Mouse (Mus musculus) megakaryocyte, adult 5-6 weeks (primary cell): ENCODE data around the gene Ccdc30. TPM values are rescaled to one million over a fixed set of nuclear protein-coding genes. Genes with fewer than 3 reads are reported as not detected.
"Not testable (repeated sequence)": the region's sequence is repeated elsewhere in the genome, so short reads cannot be mapped to it uniquely, and the experiment has no call there.

ENCODE experiments used
- ATAC-seq: 2 replicates; pipeline ENCODE4 v1.8.0; 2016; ENCODE audit warnings: mild to moderate bottlenecking, inconsistent platforms; ENCODE audit not compliant: poor library complexity, severe bottlenecking
- total RNA-seq, 2 experiments: library from RNA; stranded (forward) in 1 of 2; stranded (reverse) in 1 of 2; fragments of 153-499, 151-499 nt in 1 of 2; fragments of 221-1000, 200-1000 nt in 1 of 2; gene quantifications; 2 replicates each; pipeline versions ENCODE4 v1.2.3 to v1.2.4; 2015 to 2017

Gene Ccdc30
- total RNA-seq, 2 experiments from 2014 or later = not detected

DNA sequence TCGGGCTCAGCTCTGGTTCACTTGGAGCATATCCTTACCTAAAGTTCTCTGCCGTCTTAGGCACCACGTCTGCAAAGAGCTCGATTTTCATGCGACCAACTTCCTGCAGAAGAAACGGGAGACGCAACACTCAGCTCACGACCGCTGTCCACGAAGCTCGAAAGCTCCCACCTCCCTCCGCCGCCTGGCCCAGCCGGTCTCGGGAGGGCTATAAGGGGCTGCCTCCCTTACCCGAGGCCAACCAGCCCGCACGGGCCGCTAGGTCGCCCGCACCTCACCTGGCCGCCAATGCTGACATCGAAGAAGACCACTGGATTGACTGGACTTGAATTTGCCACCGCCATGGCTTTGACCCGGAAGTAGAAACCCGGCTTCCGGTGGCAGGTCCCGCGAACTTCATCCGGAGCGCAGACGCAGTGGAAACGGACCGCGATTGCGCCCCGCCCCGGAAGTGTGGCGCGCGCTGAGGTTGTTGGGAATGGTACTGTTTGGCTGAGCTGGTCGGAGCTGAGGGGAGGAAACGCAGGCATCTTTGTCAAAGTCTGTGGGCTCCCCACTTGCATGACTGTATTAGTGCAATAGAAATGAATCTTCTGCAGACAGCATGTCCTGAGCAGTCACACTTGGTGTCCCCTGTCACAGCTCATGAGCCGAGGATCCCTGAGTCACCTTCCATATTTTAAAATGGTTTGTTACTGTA lies 95.0 kb downstream of the Ccdc30 start, which contains the start of gene Ppih:
Gene Ppih (minus strand): TSS at position 416 of the 700 bp plus-strand sequence.
- ATAC-seq = peak; percentile 99

DNA sequence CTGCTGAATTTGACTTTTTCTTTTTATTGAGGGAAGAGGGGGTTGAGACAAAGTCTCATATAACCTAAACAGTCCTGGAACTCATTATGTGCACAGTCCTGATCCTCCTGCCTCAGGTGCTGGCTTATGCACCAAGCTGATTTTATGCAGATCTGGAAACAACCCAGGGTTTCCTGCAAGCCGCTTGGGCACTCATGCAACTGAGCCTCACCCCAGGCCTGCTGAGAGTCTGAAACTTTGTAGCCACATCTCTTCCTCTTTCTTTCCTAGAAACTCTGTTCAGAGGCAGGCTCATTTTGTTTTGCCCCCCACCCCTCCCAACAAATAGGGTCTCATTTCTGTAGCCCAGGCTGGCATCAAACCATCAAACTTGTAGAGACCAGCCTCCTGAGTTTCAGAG lies 101.6 kb downstream of the Ccdc30 start:
- ATAC-seq = no peak

DNA sequence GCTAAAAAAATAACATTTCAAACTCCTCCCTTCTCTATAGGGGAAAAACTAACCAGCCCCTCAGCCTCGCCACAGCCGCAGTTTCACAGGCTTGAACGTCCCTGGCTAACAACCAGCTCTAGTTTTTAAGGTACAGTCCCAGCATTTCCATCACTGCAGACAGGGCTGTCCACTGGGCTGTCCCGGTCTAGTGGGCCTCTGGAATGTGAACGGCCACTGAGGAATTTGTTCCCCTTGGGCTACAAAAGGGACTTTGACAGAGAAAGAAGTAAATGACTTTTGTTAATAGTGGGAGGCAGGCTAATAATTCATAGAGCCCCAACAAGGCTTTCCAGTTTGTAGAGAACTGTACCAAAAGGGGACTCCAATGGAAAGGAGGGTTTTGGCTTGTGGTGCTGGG lies 109.9 kb downstream of the Ccdc30 start:
- no peak for ATAC-seq

DNA sequence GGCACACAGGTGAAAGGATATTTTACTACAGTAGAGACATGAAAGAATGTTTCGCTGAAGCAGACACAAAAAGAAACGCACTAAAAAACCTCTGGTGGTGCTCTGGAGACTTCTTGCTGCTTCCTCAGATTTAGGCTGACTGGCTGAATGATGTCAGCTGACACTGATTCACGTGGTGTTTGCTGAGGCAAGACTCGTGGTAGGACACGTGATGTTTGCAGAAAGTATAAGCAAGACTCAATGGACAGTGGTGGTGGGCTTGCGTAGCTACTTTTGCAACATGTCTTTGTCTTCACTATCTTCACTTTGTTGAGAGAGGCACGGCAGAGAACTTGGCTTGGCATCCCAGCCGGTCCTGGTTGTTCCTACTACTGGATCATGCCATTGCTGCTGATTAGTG lies 112.0 kb downstream of the Ccdc30 start:
- no peak for ATAC-seq

DNA sequence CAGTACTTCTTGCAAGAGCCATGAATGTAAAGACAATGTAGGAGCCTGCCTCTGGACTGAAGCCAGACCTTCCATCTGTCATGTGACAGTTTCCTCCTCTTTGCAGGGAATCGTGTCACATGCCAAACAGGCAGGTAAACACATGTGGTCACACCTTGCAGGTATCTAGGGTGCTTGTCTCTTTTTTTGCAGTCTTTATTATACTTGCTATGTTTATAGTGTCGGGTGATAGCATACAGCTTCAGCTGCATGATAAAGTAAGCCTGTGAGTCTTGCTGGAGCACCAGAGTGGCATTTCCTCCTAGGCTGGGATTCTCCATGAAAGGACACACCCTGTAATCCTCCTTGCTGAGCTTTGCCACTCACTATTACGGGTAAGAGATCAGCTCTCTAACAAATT lies 113.5 kb downstream of the Ccdc30 start:
- ATAC-seq = no peak

DNA sequence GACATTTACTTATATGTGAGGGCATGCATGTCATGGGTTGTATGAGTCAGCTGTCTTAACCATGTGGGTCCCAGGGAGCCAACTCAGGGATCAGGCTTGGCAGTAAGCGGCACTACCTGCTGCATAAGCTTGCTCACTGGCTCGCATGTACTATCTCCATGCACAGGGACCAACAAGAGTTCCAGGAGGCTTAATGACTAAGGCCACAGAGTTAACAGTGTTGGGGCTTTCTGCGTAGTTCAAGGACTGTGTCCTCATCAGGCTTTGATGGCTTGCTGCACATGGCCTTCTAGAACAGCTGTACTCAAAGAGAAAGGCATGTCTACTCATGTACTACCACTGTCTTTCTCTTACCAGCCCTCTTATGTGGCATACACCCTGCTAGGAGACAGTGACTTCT lies 114.6 kb downstream of the Ccdc30 start:
- no peak for ATAC-seq

DNA sequence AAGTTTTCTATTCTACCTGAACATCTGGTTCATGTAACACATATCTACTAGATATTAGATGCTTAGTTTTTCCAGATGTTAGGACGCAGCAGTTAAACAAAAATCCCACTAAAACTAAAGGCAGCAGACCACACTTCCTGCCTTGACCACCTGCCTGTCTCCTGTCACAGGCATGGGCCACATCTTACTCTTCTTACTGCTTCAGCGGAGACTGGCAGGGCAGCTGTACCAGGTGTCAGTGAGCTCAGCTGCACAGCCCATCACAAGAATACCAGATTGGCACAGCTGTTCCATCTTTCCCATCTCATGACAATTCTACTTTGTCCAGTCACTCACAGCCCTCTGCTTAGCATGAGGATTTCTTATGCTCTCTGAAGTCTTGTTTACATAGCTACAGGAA lies 118.0 kb downstream of the Ccdc30 start:
- no peak for ATAC-seq

DNA sequence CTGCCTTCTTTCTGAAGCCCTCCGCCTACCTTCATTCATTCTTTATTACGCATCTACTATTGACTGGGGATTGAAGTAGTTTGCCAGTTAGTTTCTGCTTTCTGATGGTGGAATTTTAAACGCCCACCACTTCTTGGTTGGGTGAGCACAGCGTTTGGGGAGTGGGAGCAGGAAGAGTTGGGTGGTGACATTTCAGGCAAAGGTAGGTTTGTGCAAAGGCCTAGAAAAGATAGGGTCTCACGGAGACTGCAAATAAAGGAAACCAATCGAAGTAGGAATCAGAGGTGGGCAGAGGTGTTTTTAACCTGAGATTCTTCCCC lies 120.2 kb downstream of the Ccdc30 start:
- ATAC-seq = no peak

DNA sequence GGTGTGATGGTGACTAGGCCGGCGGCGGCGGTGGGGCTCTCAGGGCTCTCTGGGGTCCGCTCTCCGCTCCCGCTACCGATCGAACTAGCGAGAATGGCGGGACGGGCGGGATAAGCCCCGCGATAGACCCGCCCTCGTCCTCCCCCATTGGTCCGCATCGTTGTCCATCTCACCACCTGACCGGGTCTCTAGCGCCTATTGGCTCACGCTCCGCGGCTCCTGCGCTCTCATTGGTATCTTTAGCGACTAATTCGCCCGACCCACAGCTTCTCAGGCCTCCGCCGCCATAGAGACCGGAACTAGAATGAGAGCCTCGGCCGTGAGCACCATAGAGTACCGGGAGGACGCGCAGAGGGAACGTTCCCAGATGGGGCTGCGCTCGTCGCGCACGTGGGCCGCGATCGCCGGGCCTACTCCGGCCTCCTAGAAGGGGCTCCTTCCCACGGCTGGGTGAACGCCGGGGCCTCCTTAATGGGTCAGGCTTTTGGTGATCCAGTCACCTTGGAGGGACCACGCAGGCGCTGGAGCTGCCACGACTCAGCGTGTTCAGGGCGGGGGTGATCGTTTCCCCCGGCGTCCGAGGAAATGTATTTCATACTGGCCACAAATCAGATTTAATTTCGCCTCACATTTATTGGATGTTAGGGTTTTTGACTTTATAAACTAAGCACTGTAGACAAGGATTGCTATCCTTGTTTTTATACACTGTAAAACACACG lies 120.7 kb downstream of the Ccdc30 start, which contains the start of gene Ybx1:
Gene Ybx1 (minus strand): TSS at position 190 of the 719 bp plus-strand sequence.
- peak; percentile 94 for ATAC-seq

DNA sequence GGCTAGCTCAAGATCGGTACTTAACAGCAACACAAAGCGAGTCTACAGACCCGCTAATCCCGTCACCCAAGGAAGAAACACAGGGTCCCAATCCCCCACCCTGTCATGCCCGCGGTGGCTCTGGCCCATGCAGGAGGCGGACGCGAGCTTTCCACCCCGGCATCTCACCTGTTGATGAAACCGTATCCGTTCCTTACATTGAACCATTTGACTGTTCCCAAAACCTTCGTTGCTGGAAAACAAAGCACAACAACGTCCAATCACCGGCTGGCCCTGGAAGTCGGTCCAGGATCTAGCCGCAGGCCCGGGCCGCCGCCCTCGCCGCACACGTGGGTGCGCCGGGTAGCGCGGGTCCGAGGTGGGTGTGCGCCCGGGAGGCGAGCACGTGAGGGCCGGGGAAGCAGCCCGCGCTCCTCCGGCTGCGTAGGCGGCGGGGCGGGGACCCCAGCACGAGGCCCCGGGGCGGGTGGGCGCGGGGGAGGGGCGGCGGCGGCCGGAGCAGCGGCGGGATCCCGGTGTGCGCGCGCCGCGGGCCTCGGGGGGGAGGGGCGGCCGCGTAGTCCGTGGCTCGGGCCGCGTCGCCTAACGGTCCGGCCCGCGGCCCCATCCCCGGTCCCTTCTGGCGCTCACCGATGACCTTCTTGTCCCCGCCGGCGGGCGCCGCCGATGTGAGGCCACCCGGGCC lies 121.6 kb downstream of the Ccdc30 start:
- ATAC-seq = no peak

DNA sequence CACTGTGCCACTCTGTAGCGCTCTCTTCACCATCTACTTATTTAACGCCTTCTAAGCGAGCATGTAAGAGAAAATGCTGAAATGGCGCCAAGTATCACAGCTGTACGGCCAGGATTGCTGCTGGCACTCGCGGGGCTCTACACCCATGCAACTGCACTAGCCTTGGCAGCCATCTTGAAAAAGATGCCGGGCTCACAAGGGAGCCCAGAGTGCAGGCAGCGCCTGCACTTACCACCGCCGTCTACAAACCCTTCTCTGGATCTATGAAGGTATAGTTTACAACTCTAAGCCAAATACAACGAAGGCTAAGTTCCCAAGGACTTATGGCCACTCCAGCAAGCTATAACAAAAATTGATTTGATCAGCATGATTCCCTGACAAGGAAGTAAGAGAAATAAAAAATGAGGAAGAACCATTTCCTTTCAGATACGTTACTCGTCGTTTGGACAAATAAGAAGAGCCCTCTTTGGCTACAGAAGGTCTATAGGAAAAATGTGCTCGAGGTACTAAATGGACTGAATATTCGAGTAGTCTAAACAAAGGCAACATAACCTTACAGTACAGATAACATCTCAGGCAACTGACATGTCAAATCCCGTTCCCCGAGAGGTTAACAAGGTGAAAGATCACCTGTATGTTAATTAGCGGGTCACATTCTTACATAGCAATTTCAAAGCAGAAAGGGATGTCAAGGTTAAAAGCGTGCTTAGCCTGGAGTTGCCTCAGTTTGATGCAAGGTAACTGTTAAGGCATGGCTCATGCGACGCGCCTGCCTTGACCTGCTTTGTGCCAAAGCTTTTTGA lies 122.3 kb downstream of the Ccdc30 start:
- ATAC-seq = peak; percentile 55

DNA sequence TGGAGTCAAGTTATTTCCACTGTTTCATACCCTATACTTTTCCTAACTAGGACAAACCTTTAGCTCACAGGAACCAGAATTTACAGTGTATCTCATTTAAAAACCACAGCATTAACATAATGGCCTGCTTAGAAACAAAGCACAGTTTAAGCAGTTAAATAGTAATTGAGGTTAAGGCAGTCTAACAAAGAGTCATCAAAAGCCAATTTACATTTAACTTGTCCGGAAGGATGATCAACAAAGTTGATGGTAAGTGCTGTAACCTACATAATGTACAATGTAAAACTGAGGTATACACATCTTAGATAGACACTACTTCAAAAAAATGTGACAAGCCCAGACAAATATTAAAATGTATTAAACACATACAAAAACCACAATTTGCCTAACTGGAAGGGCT lies 123.4 kb downstream of the Ccdc30 start:
- ATAC-seq = no peak

DNA sequence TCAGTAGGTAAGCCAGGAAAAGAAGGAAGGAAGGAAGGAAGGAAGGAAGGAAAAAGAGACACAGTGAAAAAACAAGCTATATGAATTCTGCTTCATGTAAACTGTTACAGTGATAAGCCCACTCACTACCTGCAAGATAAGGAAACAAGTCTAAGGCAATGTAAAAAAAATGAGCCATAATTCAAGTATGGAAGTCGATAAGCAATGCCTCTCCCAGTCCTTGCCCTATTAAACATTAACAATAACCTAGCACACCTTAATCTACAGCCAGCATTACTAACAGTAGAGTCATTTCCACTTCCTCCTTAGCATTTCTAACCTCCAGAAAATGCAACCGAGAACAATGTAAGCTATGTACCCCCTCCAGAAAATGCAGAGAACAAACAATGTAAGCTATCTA lies 130.0 kb downstream of the Ccdc30 start:
- ATAC-seq = no peak

DNA sequence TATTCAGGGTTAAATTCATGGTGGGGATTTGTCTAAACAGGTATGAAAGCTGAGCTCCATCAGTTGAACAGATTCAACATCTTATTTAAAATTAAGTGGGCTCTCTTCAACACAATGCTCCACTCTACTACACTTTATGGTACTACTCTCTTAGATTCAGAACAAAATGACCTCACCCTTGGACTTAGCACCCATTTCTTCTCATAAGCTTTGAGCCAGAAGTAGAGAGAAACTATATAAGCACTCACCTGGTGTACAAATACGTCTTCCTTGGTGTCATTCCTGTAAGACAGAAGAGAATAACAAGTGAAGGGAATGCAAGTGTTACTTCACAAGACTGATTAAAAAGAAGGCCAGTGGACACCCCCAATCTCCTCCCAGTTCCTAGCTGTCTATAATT lies 130.5 kb downstream of the Ccdc30 start:
- no peak for ATAC-seq

DNA sequence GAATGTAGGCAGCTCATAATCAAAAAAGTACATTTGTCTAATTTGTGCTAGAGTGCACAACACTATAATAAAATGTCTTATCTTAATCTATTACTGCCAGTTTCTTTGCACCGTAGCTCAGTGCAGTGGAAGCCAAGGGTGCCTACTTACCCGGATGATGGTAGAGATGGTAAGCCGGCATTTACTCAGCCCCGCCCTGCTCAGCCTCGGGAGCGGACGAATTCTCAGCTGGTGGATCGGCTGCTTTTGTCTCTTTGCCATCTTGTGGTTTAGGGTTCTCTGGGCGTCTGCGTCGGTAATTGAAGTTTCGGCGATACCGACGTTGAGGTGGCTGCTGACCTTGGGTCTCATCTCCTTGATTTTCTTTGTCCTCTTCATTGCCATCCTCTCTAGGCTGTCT lies 136.5 kb downstream of the Ccdc30 start:
- ATAC-seq = not testable (repeated sequence)

DNA sequence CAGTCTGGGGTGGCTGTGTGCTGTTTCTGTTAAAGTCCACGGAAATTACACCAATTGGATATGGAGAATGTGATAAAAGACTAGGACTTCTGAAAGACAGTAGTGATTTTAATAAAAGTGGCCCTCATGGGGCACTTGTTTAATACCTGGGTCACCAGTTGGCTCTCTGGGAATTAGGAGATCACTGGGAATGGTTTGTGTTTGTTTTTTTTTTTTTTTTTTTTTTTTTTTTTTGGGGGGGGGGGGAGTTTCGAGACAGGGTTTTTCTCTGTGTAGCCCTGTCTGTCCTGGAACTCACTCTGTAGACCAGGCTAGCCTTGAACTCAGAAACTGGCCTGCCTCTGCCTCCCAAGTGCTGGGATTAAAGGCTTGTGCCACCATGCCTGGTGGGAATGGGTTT lies 139.6 kb downstream of the Ccdc30 start:
- ATAC-seq = no peak

DNA sequence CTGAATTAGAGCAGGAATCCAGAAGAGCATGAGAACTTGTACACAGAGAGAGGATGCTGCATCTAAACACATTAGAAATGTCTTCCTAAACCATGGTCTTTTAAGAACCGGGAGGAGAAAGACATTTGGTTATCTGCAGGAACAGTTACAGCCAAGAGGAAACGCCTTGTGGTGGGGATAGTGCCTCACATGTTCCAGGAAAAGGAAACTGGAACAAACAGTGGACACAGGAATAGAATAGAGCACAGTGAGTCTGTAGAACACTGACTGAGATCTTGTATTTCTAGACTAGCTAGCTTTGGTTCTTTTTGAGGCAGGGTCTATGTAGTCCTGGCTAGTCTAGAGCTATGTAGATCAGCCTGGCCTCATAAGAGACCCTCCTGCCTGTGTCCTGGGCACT lies 140.1 kb downstream of the Ccdc30 start:
- ATAC-seq = no peak

DNA sequence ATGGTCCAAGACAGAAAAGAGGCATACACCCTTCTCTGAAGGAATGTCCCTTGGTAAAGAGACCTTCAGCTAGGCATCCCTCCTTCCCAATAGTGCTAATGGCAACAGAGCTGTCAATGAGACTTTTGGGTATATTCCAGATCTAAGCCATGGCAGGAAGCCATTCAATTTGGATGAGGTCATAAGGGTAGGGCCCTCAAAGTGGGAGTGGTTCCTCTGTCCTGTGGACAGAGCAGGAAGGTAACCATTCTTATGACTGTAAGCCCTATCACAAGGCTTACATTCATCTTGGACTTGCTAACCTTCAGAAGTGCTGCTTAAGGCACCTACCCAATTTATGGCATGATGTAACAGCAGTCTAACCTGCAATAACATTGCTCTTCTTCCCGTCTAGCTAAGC lies 140.7 kb downstream of the Ccdc30 start:
- ATAC-seq = no peak
